Mouse (Mus musculus) layer of hippocampus, postnatal 10 days (tissue): ENCODE results near the gene H2-Ke6. TPM values are rescaled to one million over a fixed set of nuclear protein-coding genes. Genes with fewer than 3 reads are reported as not detected.
"Not testable (repeated sequence)": the region's sequence is repeated elsewhere in the genome, so short reads cannot be mapped to it uniquely, and the experiment has no call there.

Source experiments
- DNase-seq, 2 experiments: peaks; one replicate each; pipeline ENCODE4 v3.0.0; 2021; ENCODE audit warnings: low spot score in 2 of 2
- microRNA-seq, 2 experiments: library from miRNA; unstranded; fragments of <30 nt; microRNA quantifications; one replicate each; pipeline ENCODE4 v1.2.0; 2021
- total RNA-seq, 2 experiments: library from RNA; stranded (reverse); gene quantifications; 2 replicates each; pipeline ENCODE4 v1.2.3; 2021

H2-Ke6 gene
- total RNA-seq, 2 experiments from 2014 or later, result 48.6 to 51.6 TPM

DNA sequence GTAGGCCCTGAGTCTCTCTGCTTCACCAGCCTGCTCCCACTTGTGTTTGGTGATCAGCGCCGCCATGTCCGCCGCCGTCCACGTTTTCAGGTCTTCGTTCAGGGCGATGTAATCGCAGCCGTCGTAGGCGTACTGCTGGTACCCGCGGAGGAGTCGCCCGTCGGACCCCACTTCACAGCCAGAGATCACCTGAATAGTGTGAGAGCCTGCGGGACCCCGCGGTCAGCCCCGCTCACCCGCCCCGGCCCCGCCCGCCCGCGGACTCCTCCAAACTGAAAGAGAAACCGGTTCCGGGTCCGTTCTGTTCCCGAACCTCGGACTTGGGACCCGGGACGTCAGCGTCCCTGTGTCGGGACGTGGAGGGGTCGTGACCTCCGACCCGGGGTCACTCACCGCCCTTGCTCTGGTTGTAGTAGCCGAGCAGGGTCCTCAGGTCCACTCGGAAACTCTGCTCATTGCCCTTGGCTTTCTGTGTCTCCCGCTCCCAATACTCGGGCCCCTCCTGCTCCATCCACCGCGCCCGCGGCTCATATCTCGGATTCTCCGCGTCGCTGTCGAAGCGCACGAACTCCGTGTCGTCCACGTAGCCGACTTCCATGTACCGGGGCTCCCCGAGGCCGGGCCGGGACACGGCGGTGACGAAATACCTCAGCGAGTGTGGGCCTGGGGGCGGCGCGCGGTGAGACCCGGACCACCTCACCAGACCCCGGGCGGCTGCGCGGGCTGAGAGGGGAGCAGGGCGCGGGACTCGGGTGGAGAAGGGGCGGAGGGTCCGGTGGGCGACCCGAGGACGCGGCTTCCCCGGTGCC lies 28.3 kb downstream of the H2-Ke6 start:
- DNase-seq, result no peak

DNA sequence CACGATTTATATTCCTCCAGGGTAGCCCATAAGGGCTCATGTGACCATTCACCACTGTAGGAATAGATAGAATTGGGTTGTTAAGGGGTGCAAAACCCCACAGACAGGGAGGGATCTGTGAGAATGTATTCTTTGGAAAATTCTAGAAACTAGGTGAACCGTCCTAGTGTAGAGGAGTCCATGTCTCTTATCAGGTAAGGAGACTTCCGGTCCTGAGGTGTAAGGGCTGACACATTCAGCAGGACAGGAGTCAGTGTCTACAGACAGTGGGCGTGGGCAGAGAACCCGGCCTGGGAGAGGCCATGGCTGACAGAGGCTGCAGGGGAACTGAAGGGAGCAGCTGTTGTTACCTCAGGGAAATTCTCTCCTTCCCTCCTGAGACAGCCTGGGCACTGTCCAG lies 29.2 kb downstream of the H2-Ke6 start:
- not testable (repeated sequence) for DNase-seq

DNA sequence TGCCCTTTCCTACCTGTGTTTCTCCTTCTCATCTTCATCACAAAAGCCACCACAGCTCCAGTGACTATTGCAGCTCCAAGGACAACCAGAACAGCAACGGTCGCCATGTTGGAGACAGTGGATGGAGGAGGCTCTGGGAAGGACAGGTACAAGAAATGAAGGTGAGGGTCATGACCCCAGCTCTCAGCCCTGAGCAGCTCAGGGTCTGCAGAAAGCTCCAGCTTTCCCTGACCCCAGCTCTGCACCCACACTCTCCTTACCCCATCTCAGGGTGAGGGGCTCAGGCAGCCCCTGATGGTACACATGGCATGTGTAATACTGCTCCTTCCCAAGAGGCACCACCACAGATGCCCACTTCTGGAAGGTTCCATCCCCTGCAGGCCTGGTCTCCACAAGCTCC lies 30.8 kb downstream of the H2-Ke6 start:
- DNase-seq, result not testable (repeated sequence)

DNA sequence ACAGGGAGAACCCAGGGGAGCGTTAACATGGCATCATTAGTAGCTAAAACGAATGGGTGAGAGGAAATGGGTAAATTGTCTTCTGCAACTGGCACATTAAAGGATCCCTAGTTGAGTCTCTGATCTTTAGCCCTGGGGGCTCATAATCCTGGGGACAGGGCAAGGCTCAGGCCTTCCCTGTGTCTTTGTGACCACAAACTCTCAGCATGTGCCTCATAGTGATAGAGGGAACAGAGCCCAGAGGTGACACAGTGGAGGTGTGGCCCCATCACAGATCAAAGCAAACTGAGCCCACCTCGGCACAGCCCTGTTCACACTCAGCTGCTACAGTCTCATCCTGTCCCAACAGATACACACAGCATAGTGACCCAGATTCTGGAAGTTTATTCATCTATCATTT lies 32.2 kb downstream of the H2-Ke6 start:
- DNase-seq, result no peak

DNA sequence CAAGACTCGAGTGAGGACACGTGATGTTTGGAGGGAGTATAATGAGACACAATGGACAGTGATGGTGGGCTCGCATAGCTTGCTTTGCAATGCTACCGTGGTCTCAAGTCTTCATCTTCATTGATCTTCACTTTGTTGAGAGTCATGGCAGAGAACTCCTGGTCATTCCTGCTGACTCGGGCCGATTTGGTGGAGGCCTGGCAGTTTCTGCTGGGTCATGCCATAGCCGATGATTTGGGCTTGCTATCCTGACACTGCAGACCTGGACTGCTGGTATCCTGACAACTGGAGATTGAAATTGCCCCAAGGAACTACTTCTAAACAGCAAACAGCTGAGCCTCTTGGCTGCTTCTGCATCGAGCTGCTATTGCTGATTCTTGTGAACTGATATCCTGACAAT lies 32.9 kb downstream of the H2-Ke6 start:
- no peak for DNase-seq

DNA sequence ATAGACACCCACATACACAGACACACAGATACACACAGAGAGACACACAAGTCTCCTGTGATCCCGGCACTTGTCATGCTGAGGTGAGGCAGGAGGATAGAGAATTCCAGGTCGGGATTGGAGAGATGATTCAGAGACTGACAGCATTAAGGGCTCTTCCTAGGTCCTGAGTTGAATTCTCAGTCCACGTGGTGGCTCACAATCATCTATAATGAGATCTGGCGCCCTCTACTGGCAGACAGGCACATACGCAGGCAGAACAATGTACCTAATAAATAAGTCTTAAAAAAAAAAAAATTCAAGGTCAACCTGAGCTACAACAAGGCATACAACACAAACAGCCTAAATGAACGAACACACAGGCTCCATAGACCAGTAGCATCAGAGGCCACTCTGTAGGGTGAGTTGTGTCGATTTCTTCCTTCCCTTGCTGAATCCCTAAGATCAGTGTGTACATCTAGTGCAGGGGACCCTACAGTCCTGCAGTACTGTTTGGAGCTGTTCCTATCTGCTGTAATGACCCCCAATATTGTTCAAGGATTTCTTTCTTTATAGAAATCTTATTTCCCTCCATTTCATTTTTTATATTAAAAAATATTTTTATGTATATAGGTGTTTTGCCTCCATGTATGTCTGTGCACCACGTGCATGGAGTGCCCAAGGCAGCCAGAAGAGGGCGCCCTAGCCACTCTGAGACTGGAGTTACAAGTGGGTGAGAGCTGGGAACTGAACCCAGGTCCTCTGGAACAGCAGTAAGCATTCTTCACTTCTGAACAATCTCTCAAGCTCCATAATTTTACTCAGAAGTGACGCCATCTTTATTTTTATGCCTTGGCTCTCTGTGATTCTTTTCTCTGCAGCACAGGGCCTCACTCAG lies 35.8 kb downstream of the H2-Ke6 start:
- DNase-seq, result peak; percentile 65 to 68

DNA sequence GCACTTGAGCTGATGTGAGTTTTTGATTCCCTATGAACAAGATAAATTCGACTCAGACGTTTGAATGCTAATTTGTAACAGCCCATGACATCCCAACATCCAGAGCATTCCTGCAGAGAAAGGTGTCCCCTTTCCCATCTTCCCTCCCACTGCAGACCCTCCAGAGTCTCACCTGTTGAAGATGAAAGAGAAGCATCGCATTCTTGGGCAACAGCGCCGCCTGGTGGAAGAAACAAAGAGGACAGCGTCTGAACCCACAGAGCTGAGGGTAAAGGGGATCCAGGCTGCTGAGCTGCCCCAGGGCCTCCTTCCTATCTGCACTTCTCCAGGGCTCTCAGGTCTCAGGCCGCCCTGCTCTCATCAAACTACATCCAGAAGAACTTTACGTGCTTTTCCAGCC lies 45.7 kb downstream of the H2-Ke6 start:
- peak; percentile 66 to 69 for DNase-seq

DNA sequence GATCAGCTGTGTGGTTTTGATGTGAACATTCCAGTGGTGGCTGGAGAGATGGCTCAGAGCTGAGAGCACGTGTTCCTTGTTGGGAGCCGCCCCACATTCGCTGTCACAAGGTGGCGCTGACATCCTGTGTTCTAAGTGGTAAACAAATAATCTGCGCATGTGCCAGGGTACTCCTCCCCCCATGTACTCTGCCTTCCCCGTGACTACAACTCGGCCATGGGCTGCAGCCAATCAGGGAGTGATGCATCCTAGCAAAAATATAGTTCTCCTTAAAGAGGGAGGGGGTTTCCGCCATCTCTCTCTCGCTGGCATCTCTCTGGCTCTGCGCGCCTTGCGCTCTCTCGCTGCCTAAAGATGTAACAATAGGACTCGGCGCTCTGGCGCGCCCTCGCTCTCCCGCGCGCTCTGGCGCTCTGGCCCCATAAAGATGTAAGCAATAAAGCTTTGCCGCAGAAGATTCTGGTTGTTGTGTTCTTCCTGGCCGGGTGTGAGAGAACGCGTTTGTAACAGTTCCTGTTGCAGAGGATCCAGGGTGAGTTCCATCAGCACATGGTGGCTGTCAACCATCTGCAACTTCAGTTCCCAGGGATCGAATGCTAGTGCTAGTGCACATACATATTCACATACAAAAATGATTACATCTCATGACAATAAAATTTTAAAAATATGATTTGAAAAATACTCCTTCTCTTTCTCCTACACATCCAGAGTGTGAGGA lies 46.5 kb downstream of the H2-Ke6 start:
- DNase-seq, result peak; percentile 83 to 87

DNA sequence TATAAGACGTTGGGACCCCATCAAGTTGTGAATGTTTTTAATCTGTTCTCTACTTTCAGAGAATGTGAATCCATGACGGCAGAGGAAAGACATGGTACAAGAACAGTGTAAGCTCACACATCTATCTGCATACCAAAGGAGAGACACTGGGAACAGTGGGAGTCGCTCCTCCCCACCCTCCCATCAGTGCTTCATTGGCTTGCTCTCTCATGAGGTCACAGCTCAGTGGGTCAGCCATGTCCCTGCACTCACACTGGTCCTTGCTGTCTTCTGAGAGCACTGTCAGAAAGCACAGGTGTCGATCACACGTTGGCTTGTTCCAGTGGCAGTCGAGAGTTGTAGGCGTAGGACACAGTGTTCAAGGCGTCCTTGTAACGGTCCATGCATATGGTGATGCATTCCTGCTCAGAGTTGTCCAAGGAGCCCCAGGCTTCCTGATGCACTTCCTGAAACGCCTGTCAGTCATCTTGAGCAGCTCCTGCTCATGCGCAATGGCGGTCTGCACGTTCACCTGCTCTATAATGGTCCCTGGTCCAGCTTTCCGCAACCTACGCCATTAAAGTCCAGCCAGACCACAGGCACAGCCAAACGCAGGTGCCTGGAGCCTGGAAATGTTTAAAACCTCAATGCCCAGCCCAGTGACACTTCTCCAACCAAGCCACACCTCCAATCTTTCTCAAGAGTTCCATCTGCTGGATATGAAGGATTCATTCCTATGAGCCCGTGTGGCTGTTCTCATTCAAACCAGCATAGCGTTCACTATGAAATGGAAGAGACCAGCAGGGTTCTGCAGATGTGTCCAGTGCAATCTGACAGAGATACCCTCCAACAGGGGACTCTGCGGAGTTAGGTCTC lies 47.5 kb downstream of the H2-Ke6 start:
- DNase-seq, result no peak

DNA sequence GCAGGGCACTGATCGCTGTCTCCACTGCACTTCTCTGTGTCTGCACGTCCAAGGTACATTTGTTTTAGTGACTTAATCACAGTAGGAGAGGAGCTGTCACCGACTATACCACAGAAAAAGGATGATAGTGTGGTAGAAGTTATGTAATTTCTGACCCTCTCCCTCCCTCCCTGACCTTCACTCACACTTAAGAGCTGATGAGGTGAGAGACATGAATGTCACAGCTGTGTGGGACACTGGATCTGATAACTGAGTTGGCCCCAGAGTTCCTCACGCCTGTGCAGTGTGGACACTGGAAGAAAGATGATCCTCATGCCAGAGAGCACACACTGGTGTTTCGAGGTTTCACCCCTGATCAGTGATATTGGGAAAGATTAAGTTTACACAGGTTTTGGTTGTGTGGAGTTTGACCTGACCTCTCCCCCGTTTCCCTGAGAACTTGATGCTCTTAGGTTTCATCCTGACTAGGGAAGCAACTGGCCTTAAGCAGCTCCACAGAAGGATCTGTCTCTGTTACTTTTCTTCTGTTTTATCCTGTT lies 48.3 kb downstream of the H2-Ke6 start:
- no peak for DNase-seq

DNA sequence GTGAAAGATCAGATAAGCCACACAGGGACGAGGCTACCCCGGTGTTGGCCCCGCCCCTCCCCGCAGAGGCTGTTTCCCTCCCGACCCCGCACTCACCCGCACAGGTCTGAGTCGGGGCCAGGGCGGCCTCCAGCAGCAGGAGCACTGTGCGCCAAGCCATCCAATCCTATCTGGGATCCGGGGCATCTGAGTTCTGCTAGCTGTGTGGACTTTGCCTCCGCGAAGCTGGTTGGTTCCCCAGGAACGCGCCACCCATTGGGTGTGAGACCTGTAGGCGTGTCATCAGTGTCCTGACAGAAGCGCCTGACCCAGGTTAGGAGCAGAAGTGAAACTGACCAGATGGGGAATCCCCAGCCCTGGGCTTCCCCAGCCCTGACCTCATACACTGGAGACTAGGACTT lies 49.2 kb downstream of the H2-Ke6 start:
- DNase-seq, result no peak

DNA sequence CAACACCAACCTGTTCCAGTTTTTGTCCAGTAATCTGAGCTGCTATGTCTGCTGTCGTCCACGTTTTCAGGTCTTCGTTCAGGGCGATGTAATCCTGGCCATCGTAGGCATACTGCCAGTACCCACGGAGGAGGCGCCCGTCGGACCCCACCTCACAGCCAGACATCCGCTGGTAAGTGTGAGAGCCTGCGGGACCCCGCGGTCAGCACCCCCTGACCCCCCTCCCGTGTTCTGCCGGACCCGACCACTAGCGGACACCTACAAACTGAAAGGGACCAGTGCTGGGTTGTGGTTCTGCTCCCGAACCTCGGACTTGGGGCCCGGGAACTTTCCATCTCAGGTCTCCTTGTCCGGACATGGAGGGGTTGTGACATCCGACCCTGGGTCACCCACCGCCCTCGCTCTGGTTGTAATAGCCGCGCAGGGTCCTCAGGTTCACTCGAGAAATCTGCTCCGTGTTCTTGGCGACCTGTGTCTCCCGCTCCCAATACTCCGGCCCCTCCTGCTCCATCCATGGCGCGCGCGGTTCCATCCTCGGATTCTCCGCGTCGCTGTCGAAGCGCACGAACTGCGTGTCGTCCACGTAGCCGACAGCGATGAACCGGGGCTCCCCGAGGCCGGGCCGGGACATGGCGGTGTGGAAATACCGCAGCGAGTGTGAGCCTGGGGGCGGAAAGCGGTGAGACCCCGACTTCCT lies 49.9 kb downstream of the H2-Ke6 start:
- DNase-seq, result no peak

Small RNA genes within 50 kb of the gene (microRNA-seq; reads per million reads assigned to microRNA genes)
- gene Mir219a-1, result 0 to 0.20 reads per million in 2 experiments
- gene Mir219c, result 0 reads per million in 2 experiments

Other genes with a start within 250 kb of the H2-Ke6 start
- gene Angptl4, start 246.2 kb downstream of the H2-Ke6 start, total RNA-seq, result 1 to 10 TPM; 6.9 to 9.5 TPM
- gene Kank3, start 217.5 kb downstream of the H2-Ke6 start, total RNA-seq, result 10 to 100 TPM; 38.0 to 51.2 TPM
- 100 to 1,000 TPM; 919 to 984 TPM for gene Rps28, start 203.5 kb downstream of the H2-Ke6 start, total RNA-seq
- gene Ndufa7, start 203.5 kb downstream of the H2-Ke6 start, total RNA-seq, result 100 to 1,000 TPM; 244 to 245 TPM
- gene Cd320, start 185.0 kb downstream of the H2-Ke6 start, total RNA-seq, result 10 to 100 TPM; 25.1 to 27.1 TPM
- gene Gm7029, start 154.2 kb downstream of the H2-Ke6 start, total RNA-seq, result not detected
- 1 to 10 TPM; 5.6 to 6.8 TPM for gene Kifc1, start 137.4 kb downstream of the H2-Ke6 start, total RNA-seq
- 1 to 10 TPM in 1 of 2 experiments, under 1 TPM in 1; 0.87 to 1.1 TPM for gene Platr17, start 122.9 kb downstream of the H2-Ke6 start, total RNA-seq
- 10 to 100 TPM; 23.9 to 29.6 TPM for gene Daxx, start 118.6 kb downstream of the H2-Ke6 start, total RNA-seq
- 10 to 100 TPM; 36.3 to 40.7 TPM for gene Tapbp, start 112.2 kb downstream of the H2-Ke6 start, total RNA-seq
- 10 to 100 TPM; 29.4 to 30.5 TPM for gene Zbtb22, start 112.2 kb downstream of the H2-Ke6 start, total RNA-seq
- 10 to 100 TPM; 60.2 to 80.6 TPM for gene Rgl2, start 98.5 kb downstream of the H2-Ke6 start, total RNA-seq
- gene Pfdn6, start 87.7 kb downstream of the H2-Ke6 start, total RNA-seq, result 100 to 1,000 TPM in 1 of 2 experiments, 10 to 100 TPM in 1; 83.1 to 106 TPM
- 10 to 100 TPM; 21.8 to 24.8 TPM for gene Wdr46, start 87.4 kb downstream of the H2-Ke6 start, total RNA-seq
- gene B3galt4, start 76.6 kb downstream of the H2-Ke6 start, total RNA-seq, result 1 to 10 TPM; 6.2 to 6.7 TPM
- 10 to 100 TPM; 80.4 to 81.7 TPM for gene Vps52, start 72.2 kb downstream of the H2-Ke6 start, total RNA-seq
- 100 to 1,000 TPM; 453 to 457 TPM for gene Rps18, start 72.1 kb downstream of the H2-Ke6 start, total RNA-seq
- gene H2-K1, start 27.7 kb downstream of the H2-Ke6 start, total RNA-seq, result 10 to 100 TPM; 11.1 to 14.3 TPM
- gene Ring1, start 3.4 kb downstream of the H2-Ke6 start, total RNA-seq, result 10 to 100 TPM; 27.8 to 34.2 TPM
- 100 to 1,000 TPM in 1 of 2 experiments, 10 to 100 TPM in 1; 82.8 to 108 TPM for gene Slc39a7, start 3.6 kb upstream of the H2-Ke6 start, total RNA-seq
- gene Rxrb, start 3.8 kb upstream of the H2-Ke6 start, total RNA-seq, result 10 to 100 TPM; 70.1 to 70.2 TPM
- 10 to 100 TPM; 14.5 to 22.0 TPM for gene Col11a2, start 11.4 kb upstream of the H2-Ke6 start, total RNA-seq
- under 1 TPM in 1 of 2 experiments, not detected in 1; 0.34 TPM for gene H2-Oa, start 64.3 kb upstream of the H2-Ke6 start, total RNA-seq
- 10 to 100 TPM; 34.4 to 38.6 TPM for gene H2-DMa, start 91.5 kb upstream of the H2-Ke6 start, total RNA-seq
- 100 to 1,000 TPM; 252 to 263 TPM for gene Brd2, start 94.6 kb upstream of the H2-Ke6 start, total RNA-seq
- gene H2-DMb2, start 115.2 kb upstream of the H2-Ke6 start, total RNA-seq, result not detected
- gene H2-DMb1, start 125.0 kb upstream of the H2-Ke6 start, total RNA-seq, result under 1 TPM; 0.69 to 0.91 TPM
- gene Tap1, start 159.5 kb upstream of the H2-Ke6 start, total RNA-seq, result 1 to 10 TPM; 5.1 to 5.2 TPM
- 1 to 10 TPM; 1.4 to 1.9 TPM for gene Psmb9, start 159.7 kb upstream of the H2-Ke6 start, total RNA-seq
- 1 to 10 TPM; 2.3 to 4.4 TPM for gene Psmb8, start 169.7 kb upstream of the H2-Ke6 start, total RNA-seq
- gene Tap2, start 175.5 kb upstream of the H2-Ke6 start, total RNA-seq, result 1 to 10 TPM; 4.8 to 6.3 TPM
- under 1 TPM; 0.18 to 0.33 TPM for gene H2-Ob, start 210.8 kb upstream of the H2-Ke6 start, total RNA-seq
- 1 to 10 TPM; 1.6 to 1.8 TPM for gene H2-Ab1, start 229.6 kb upstream of the H2-Ke6 start, total RNA-seq